28 mouse cellular contexts compared by ENCODE assay signal in genomic region chr5:117025689-117026383, GRCm38 (mm10).
DNase-seq lines count a peak whose midpoint lies in the region; ATAC-seq and TF ChIP-seq lines count a peak whose summit lies in the region.
"Had no signal": no experiment of that assay in that cellular context is flagged by ENCODE, and none has a peak within 500 bp of the region (broad histone marks: within the 10 kb centered on the region; RNA-seq: fewer than 3 reads in every experiment).

No protein-coding gene starts in this region.

- ATAC-seq in forebrain, embryonic 14.5 days = no peak
- ATAC-seq in hindbrain, embryonic 13.5 days (ENCODE audit: low FRiP score) = no peak
- ATAC-seq in hindbrain, embryonic 16.5 days = no peak
- ATAC-seq in midbrain, postnatal 0 days (ENCODE audit: low FRiP score) = no peak
- no peak for ATAC-seq in midbrain, embryonic 16.5 days
- ATAC-seq: intestine, embryonic 15.5 days had no signal

- no peaks in the 10 kb centered on the region for H3K36me3 ChIP-seq in forebrain, embryonic 14.5 days (ENCODE audit: control insufficient read depth, insufficient read depth, low read length)
- no peaks in the 10 kb centered on the region for H3K36me3 ChIP-seq in forebrain, embryonic 10.5 days (replicated peaks)
- H3K36me3 ChIP-seq in hindbrain, embryonic 13.5 days = no peaks in the 10 kb centered on the region
- H3K36me3 ChIP-seq in hindbrain, embryonic 16.5 days (ENCODE audit: control insufficient read depth, insufficient read depth, low read length) = no peaks in the 10 kb centered on the region
- H3K36me3 ChIP-seq in midbrain, postnatal 0 days (ENCODE audit: insufficient read depth, low read length) = no peaks in the 10 kb centered on the region
- no peaks in the 10 kb centered on the region for H3K36me3 ChIP-seq in midbrain, embryonic 16.5 days (ENCODE audit: control insufficient read depth, insufficient read depth, low read length)
- H3K36me3 ChIP-seq: embryonic facial prominence, embryonic 13.5 days; hindbrain, embryonic 12.5 days; intestine, embryonic 15.5 days; limb, embryonic 12.5 days; liver, embryonic 15.5 days; lung, embryonic 15.5 days; midbrain, embryonic 12.5 days; neural tube, embryonic 15.5 days; stomach, embryonic 15.5 days had no signal

- no peaks in the 10 kb centered on the region for H3K27me3 ChIP-seq in forebrain, embryonic 14.5 days (replicated peaks; ENCODE audit: control insufficient read depth, insufficient read depth, low read length)
- no peaks in the 10 kb centered on the region for H3K27me3 ChIP-seq in forebrain, embryonic 10.5 days (ENCODE audit: poor library complexity, severe bottlenecking)
- H3K27me3 ChIP-seq in hindbrain, embryonic 13.5 days = no peaks in the 10 kb centered on the region
- no peaks in the 10 kb centered on the region for H3K27me3 ChIP-seq in hindbrain, embryonic 16.5 days (replicated peaks; ENCODE audit: control insufficient read depth, insufficient read depth, low read length)
- H3K27me3 ChIP-seq in midbrain, postnatal 0 days (ENCODE audit: insufficient read depth, low read length) = no peaks in the 10 kb centered on the region
- H3K27me3 ChIP-seq in midbrain, embryonic 16.5 days (ENCODE audit: control insufficient read depth, insufficient read depth, low read depth, low read length) = no peaks in the 10 kb centered on the region
- H3K27me3 ChIP-seq: embryonic facial prominence, embryonic 13.5 days; hindbrain, embryonic 12.5 days; intestine, embryonic 15.5 days; limb, embryonic 12.5 days; liver, embryonic 15.5 days; lung, embryonic 15.5 days; midbrain, embryonic 12.5 days; neural tube, embryonic 15.5 days; stomach, embryonic 15.5 days had no signal

- no peak overlapping the region for H3K4me2 ChIP-seq in forebrain, embryonic 14.5 days (ENCODE audit: low read length)
- H3K4me2 ChIP-seq in hindbrain, embryonic 13.5 days = no peak overlapping the region
- no peak overlapping the region for H3K4me2 ChIP-seq in hindbrain, embryonic 16.5 days (ENCODE audit: low read length)
- no peak overlapping the region for H3K4me2 ChIP-seq in midbrain, postnatal 0 days (ENCODE audit: low read depth, low read length, poor library complexity, severe bottlenecking)
- no peak overlapping the region for H3K4me2 ChIP-seq in midbrain, embryonic 16.5 days (ENCODE audit: low read length)
- H3K4me2 ChIP-seq: embryonic facial prominence, embryonic 13.5 days; hindbrain, embryonic 12.5 days; intestine, embryonic 15.5 days; limb, embryonic 12.5 days; liver, embryonic 15.5 days; lung, embryonic 15.5 days; midbrain, embryonic 12.5 days; neural tube, embryonic 15.5 days; stomach, embryonic 15.5 days had no signal

- no peak for TF ChIP-seq POLR2A in brain, embryonic 14.5 days (IDR thresholded peaks at IDR 0.05; ENCODE audit: borderline replicate concordance, extremely low read depth, insufficient read depth, insufficient read length, poor library complexity, severe bottlenecking)

- TF ChIP-seq CTCF in midbrain, postnatal 0 days (IDR thresholded peaks at IDR 0.05) = no peak
- TF ChIP-seq CTCF in brain, embryonic 14.5 days (IDR thresholded peaks at IDR 0.05; ENCODE audit: borderline replicate concordance, extremely low read depth, insufficient read depth, insufficient read length) = no peak

- H3K4me1 ChIP-seq in forebrain, embryonic 14.5 days (ENCODE audit: control insufficient read depth, insufficient read depth, low read length) = no peaks in the 10 kb centered on the region; the same call in 1 of the 2 replicates
- H3K4me1 ChIP-seq in forebrain, embryonic 10.5 days = no peaks in the 10 kb centered on the region
- peaks cover 8% of the 10 kb centered on the region; the same call in 1 of the 2 replicates for H3K4me1 ChIP-seq in hindbrain, embryonic 13.5 days (replicated peaks)
- peaks cover 2% of the 10 kb centered on the region; the same call in 1 of the 2 replicates for H3K4me1 ChIP-seq in hindbrain, embryonic 16.5 days (ENCODE audit: control insufficient read depth, insufficient read depth, low read depth, low read length)
- H3K4me1 ChIP-seq in midbrain, postnatal 0 days (ENCODE audit: insufficient read depth, low read length) = no peaks in the 10 kb centered on the region
- no peaks in the 10 kb centered on the region for H3K4me1 ChIP-seq in midbrain, embryonic 16.5 days (ENCODE audit: control insufficient read depth, insufficient read depth, low read length)
- H3K4me1 ChIP-seq: embryonic facial prominence, embryonic 13.5 days; hindbrain, embryonic 12.5 days; intestine, embryonic 15.5 days; limb, embryonic 12.5 days; liver, embryonic 15.5 days; lung, embryonic 15.5 days; midbrain, embryonic 12.5 days; stomach, embryonic 15.5 days had no signal

- H3K9ac ChIP-seq in forebrain, embryonic 14.5 days (ENCODE audit: low read length) = no peak overlapping the region
- H3K9ac ChIP-seq in hindbrain, embryonic 13.5 days = no peak overlapping the region
- no peak overlapping the region for H3K9ac ChIP-seq in hindbrain, embryonic 16.5 days (ENCODE audit: low read depth, low read length)
- no peak overlapping the region for H3K9ac ChIP-seq in midbrain, postnatal 0 days (replicated peaks; ENCODE audit: low read length, poor library complexity, severe bottlenecking)
- no peak overlapping the region for H3K9ac ChIP-seq in midbrain, embryonic 16.5 days (ENCODE audit: low read depth, low read length)
- H3K9ac ChIP-seq: embryonic facial prominence, embryonic 13.5 days; hindbrain, embryonic 12.5 days; intestine, embryonic 15.5 days; limb, embryonic 12.5 days; liver, embryonic 15.5 days; lung, embryonic 15.5 days; midbrain, embryonic 12.5 days; neural tube, embryonic 15.5 days; stomach, embryonic 15.5 days had no signal

- no peak overlapping the region for H3K4me3 ChIP-seq in forebrain, embryonic 14.5 days (ENCODE audit: low read depth, low read length)
- no peak overlapping the region for H3K4me3 ChIP-seq in forebrain, embryonic 10.5 days
- no peak overlapping the region for H3K4me3 ChIP-seq in hindbrain, embryonic 13.5 days
- H3K4me3 ChIP-seq in hindbrain, embryonic 16.5 days (ENCODE audit: low read length) = no peak overlapping the region
- no peak overlapping the region for H3K4me3 ChIP-seq in midbrain, postnatal 0 days (ENCODE audit: low read depth, low read length)
- H3K4me3 ChIP-seq in midbrain, embryonic 16.5 days (ENCODE audit: low read depth, low read length) = no peak overlapping the region
- H3K4me3 ChIP-seq: embryonic facial prominence, embryonic 13.5 days; hindbrain, embryonic 12.5 days; intestine, embryonic 15.5 days; layer of hippocampus, adult 2 months; left cerebral cortex, adult 2 months; limb, embryonic 12.5 days; liver, embryonic 15.5 days; lung, embryonic 15.5 days; midbrain, embryonic 12.5 days; neural tube, embryonic 15.5 days; stomach, embryonic 15.5 days had no signal

- H3K27ac ChIP-seq in forebrain, embryonic 14.5 days (ENCODE audit: low read depth, low read length) = 0 out of 2 replicates have a peak overlapping the region, but pooled peaks have one; percentile 1
- no peak overlapping the region for H3K27ac ChIP-seq in forebrain, embryonic 10.5 days
- H3K27ac ChIP-seq in hindbrain, embryonic 13.5 days = 0 out of 2 replicates have a peak overlapping the region, but pooled peaks have one; percentile 40
- H3K27ac ChIP-seq in hindbrain, embryonic 16.5 days (ENCODE audit: low read depth, low read length) = no peak overlapping the region
- no peak overlapping the region for H3K27ac ChIP-seq in midbrain, postnatal 0 days (ENCODE audit: low read depth, low read length)
- no peak overlapping the region for H3K27ac ChIP-seq in midbrain, embryonic 16.5 days (ENCODE audit: low read length)
- H3K27ac ChIP-seq: embryonic facial prominence, embryonic 13.5 days; hindbrain, embryonic 12.5 days; intestine, embryonic 15.5 days; layer of hippocampus, adult 2 months; left cerebral cortex, adult 2 months; limb, embryonic 12.5 days; liver, embryonic 15.5 days; lung, embryonic 15.5 days; midbrain, embryonic 12.5 days; neural tube, embryonic 15.5 days; stomach, embryonic 15.5 days had no signal

- H3K9me3 ChIP-seq in forebrain, embryonic 14.5 days (replicated peaks; ENCODE audit: control insufficient read depth, low read length) = no peaks in the 10 kb centered on the region
- peaks cover 3% of the 10 kb centered on the region; the same call in 1 of the 2 replicates for H3K9me3 ChIP-seq in forebrain, embryonic 10.5 days
- H3K9me3 ChIP-seq in hindbrain, embryonic 13.5 days = no peaks in the 10 kb centered on the region; the same call in 1 of the 2 replicates
- H3K9me3 ChIP-seq in hindbrain, embryonic 16.5 days (ENCODE audit: control insufficient read depth, low read length) = no peaks in the 10 kb centered on the region; the same call in 1 of the 2 replicates
- no peaks in the 10 kb centered on the region for H3K9me3 ChIP-seq in midbrain, postnatal 0 days (ENCODE audit: low read length)
- no peaks in the 10 kb centered on the region for H3K9me3 ChIP-seq in midbrain, embryonic 16.5 days (replicated peaks; ENCODE audit: control insufficient read depth, low read length, poor library complexity, severe bottlenecking)
- H3K9me3 ChIP-seq: intestine, embryonic 15.5 days; liver, embryonic 15.5 days; lung, embryonic 15.5 days; neural tube, embryonic 15.5 days; stomach, embryonic 15.5 days had no signal

- peak; percentile 66 for DNase-seq in forebrain, embryonic 14.5 days (ENCODE audit: low spot score)
- no peak for DNase-seq in forebrain, embryonic 10.5 days (ENCODE audit: extremely low spot score, low spot score)
- DNase-seq in midbrain, postnatal 0 days (ENCODE audit: low spot score) = peak; percentile 51
- peak; percentile 68 for DNase-seq in brain, embryonic 14.5 days (ENCODE audit: low read depth)
- DNase-seq in thymus, postnatal 0 days (ENCODE audit: low spot score) = no peak
- DNase-seq: adrenal gland, postnatal 25 days; B cell, adult 2 months; gastrocnemius, postnatal 10 days; heart, postnatal 14 days; kidney, adult 2 months; kidney, postnatal 36 days; lung, postnatal 36 days; retina, postnatal 1 day; thymus, postnatal 14 days had no signal

- WGBS in forebrain, embryonic 14.5 days = 70% methylated on average over 13 of the region's 13 CpGs
- whole genome bisulfite sequencing in forebrain, embryonic 10.5 days = 92% methylated on average over 13 of the region's 13 CpGs
- WGBS in hindbrain, embryonic 13.5 days = 70% methylated on average over 13 of the region's 13 CpGs
- WGBS in hindbrain, embryonic 16.5 days = 58% methylated on average over 13 of the region's 13 CpGs
- WGBS in midbrain, postnatal 0 days = 75% methylated on average over 13 of the region's 13 CpGs
- WGBS in midbrain, embryonic 16.5 days = 79% methylated on average over 13 of the region's 13 CpGs

Comparison
In these comparisons a context has a peak if more than half of its experiments do, and no peak if none do; other contexts are left out.
1. DNase-seq: peak in forebrain, embryonic 14.5 days (single experiment), midbrain, postnatal 0 days (single experiment) and brain, embryonic 14.5 days (single experiment); none in forebrain, embryonic 10.5 days (single experiment) and thymus, postnatal 0 days (single experiment).
2. H3K27ac ChIP-seq: peak in forebrain, embryonic 14.5 days (single experiment) and hindbrain, embryonic 13.5 days (single experiment); none in forebrain, embryonic 10.5 days (single experiment), hindbrain, embryonic 16.5 days (single experiment), midbrain, postnatal 0 days (single experiment) and midbrain, embryonic 16.5 days (single experiment).